16 mouse cellular contexts compared by ENCODE assay signal in the genomic region with DNA sequence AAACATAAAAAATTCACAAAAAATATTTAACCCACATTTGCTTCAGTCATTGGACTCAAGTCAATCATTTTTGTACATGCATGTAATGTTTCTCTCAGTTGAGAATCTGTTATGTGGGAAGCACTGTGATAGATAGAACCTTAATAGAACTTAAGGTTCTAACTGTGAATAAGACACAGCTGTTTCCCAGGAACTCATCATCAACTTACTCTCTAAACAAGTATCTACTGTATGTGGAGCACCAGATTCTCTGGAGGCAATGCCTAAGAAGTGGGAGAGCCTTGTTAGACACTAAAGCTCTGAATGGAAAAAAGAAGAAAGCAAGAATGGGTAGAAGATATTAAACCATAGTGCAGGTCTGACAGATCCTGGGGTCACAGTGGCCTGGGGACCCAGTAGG.
"Had no signal": no experiment of that assay in that cellular context is flagged by ENCODE, and none has a peak within 500 bp of the region (broad histone marks: within the 10 kb centered on the region; RNA-seq: fewer than 3 reads in every experiment).

No protein-coding gene starts in this region.

- H3K36me3 ChIP-seq: lung, embryonic 15.5 days; midbrain, embryonic 13.5 days; midbrain, embryonic 15.5 days; neural tube, embryonic 12.5 days; stomach, embryonic 15.5 days had no signal

- H3K27ac ChIP-seq: lung, embryonic 15.5 days; macrophage; midbrain, embryonic 13.5 days; midbrain, embryonic 15.5 days; neural tube, embryonic 12.5 days; stomach, embryonic 15.5 days; stomach, postnatal 0 days had no signal

- H3K4me1 ChIP-seq: lung, embryonic 15.5 days; megakaryocyte, embryonic 14.5 days; midbrain, embryonic 13.5 days; midbrain, embryonic 15.5 days; neural tube, embryonic 12.5 days; stomach, embryonic 15.5 days had no signal

- H3K27me3 ChIP-seq: lung, embryonic 15.5 days; megakaryocyte, embryonic 14.5 days; midbrain, embryonic 13.5 days; midbrain, embryonic 15.5 days; neural tube, embryonic 12.5 days; stomach, embryonic 15.5 days had no signal

- H3K4me3 ChIP-seq: lung, embryonic 15.5 days; megakaryocyte, embryonic 14.5 days; midbrain, embryonic 13.5 days; midbrain, embryonic 15.5 days; neural tube, embryonic 12.5 days; stomach, embryonic 15.5 days had no signal

- DNase-seq: lung, adult 18-20 months; lung, postnatal 14 days; lung, postnatal 36 days; right cerebral cortex, postnatal 14 days; thymus, adult 18-20 months; thymus, postnatal 14 days; thymus, postnatal 36 days had no signal

- ATAC-seq: lung, postnatal 0 days; midbrain, embryonic 13.5 days; midbrain, embryonic 15.5 days had no signal

- H3K9me3 ChIP-seq: lung, embryonic 15.5 days; midbrain, embryonic 13.5 days; midbrain, embryonic 15.5 days; neural tube, embryonic 12.5 days; stomach, embryonic 15.5 days had no signal
